Mouse (Mus musculus) cerebellum, adult 8-10 months (tissue): ENCODE results near the gene Acpp.
A peak's percentile ranks its signal among the peaks of the same experiment; 100 is the strongest.
"Not testable (repeated sequence)": the region's sequence is repeated elsewhere in the genome, so short reads cannot be mapped to it uniquely, and the experiment has no call there.

Experiments
- DNase-seq: peaks from one replicate; pipeline ENCODE4 v3.0.0; 2022

Gene Acpp

DNA sequence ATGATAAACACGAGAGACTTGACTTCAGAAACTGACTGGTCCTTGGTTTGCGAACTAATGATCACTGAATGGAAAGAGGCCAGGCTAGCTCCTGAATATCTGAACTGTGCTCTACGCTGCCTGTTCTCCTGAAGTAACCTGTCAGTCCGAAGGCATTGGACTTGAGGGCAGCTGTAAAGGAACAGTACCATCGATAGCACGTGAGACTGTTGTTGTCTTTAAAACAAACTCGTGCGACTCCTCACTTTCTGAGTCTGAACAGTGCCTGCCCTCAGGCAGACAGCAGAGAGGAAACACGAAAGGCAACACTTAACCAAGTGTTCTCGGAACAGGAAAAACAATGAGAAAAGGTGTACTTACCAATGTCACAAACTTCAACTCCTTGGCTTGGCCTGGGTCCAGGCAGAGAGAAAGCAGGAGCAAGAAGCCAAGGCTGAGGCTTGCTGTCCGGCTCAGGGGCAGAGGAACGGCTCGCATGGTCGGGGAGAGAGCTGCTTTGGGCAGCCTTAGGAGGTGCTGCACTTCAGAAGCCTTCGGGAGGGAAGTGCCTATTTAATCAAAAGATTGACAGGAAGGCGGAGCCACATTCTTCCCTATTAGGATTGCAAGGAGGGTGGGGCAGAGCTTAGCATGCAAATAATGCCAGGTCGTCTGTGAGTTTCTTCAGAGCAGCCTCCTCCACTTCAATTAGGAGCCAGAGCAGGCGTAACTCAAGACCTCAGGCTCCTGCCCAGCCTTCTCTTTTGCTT, at the start of gene Acpp:
Acpp (minus strand) TSS at position 566 of the 749 bp plus-strand sequence.
- DNase-seq: no peak

DNA sequence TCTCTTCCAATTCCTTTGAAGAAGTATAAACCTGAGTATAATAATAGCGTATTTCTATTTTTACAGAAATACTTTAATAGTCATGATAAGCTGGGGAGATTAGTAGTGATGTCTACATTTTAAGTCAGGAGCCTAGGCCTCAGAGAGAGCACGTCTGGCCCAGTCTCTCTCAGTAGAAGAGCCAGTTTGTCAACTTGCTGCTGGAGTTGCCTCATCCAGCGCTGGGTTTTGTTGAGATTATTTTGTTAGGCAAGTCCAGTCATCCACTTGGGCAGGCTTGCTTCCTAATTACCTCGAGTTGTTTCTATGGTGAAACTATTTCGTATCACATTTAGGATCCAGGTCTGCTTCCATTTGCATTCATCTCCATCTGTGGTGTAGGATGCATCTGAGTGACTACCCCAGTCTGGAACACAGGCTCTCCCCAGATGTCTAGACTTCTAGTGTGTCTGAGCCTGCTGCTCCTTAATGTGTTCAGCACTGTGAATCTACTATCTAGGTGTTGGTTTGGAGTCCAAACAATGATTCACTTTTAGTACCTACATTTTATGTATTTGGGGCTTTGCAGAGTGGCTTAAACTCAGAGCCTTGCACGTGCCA, 45.1 kb upstream of the Acpp start:
- DNase-seq: no peak

DNA sequence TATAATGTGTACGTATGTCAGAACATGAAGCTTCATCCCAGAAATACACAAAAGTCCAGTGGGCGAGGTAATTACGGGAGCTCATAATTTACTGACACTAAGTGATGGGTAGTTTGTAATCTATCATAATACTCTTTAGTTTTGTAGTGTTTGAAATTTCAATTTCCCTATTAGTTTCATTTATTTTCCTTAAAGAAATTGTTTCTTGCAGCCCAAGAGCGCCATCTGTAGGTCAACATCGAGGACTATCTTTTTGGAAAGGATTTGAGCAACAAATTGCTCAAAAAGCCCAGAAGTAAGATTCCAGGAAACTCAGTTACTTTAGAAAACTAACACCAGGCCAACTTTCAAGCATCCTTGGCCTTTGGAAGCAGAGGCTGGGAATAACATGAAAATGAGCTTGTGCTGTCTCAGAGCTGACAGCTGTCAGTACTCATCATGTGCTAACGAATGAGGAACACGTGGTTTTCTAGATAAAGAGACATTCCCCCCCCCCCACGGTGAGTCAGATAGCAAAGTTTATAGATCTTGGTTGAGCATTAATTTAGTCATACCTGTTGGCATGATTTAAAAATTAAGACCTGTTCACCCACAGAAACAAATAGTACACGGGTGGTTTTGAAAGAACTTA, 42.1 kb upstream of the Acpp start:
- DNase-seq: peak; percentile 2

DNA sequence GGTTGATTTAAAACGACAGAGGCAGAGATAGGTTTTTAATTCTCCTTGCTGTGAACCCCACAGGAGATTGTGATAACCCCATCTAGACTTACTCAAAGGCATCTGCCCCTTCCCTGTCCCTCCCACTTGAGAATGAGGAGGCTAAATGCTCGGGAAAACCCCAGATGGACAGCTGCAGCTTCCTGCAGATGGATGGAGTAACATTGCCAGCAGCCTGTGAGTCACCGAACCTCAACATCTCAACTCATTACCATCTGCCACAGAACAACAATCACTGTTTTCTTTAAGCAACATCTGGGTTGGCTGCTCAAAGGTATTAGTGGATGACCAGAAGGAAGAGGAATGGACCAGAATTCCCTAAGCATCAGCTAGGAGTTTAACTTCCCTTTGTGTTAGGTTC, 38.0 kb upstream of the Acpp start:
- DNase-seq: no peak

DNA sequence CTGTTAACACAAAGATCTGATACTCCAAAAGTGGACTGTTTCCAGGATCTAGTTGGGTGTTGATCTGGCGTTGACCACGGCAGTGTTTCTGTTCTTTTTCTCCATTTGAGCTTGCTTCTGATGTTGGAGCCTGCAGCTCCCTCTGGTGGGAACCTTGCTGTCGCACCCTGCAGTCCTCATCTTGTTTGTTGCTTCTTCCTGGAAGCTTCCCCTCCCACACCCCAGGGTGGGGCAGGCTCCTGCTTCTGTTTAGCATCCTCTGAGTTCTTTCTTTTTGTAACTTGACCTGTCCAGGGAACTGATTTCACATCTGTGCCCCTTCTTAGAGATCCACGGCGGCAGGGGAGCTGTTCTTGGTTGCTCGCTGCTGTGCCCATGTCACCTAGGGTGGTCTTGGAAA, 35.7 kb upstream of the Acpp start:
- DNase-seq: peak; percentile 1

DNA sequence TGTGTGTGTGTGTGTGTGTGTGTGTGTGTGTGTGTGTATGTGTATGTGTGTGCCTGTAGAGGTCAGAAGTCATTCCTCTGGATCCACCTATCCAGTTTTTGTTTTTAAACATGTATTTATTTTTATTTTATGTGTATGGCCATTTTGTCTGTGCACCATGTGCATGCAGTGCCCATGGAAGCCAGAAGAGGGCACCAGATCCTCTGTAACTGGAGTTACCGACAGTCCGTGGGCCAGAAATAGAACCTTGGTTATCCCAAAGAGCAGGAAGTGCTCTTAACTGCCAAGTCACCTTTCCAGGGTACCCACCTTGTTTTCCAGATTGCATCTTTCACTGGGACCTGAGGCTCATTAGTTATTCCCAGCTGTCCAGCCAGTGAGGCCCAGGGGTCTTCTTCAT, 29.4 kb upstream of the Acpp start:
- no peak for DNase-seq

DNA sequence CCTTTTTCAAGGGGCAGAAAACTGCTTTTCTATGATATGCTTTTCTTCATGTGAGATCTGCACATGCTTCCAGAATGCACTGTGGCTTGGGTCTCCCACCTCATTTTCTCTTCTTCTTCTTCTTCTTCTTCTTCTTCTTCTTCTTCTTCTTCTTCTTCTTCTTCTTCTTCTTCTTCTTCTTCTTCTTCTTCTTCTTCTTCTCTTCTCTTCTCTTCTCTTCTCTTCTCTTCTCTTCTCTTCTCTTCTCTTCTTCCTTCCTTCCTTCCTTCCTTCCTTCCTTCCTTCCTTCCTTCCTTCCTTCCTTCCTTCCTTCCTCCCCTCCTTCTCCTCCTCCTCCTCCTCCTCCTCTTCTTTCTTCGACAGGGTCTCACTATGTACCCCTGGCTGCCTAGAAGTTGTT, 24.4 kb upstream of the Acpp start:
- DNase-seq: not testable (repeated sequence)

DNA sequence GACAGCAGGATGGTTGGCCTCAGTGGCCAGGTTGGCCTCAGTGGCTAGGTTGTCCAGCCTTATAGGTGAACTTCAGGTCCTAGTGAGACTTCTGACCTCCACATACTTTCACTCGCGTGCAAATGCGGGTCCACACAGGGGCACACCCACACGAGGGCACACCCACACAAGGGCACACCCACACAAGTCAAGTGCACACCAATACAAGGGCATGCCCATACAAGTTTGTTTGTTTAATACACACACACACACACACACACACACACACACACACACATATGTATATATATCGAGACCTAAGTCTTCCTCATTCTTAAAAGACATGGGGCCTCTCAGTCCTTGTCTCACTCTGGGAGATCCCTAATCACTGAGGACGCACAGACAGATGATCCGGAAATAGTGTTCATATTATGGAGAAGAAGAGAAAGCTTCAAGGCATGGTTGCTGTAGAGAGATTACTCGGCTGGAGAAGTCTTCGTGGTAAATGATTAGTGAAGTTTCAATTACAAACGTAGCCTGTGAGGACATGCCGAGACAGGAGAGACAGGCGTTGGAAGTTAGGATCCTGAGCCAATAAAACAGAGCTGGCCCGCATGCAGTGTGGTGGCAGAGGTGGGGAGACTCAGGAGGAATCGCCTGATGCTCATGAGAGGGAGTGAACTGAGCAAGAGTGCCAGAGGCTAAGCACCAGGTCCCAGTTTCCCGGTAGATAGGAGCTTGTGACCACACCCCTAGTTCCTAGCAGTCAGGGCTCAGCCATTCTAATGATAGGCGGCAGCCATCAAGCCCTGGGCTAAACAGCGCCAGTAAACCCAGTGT, 23.7 kb upstream of the Acpp start:
- DNase-seq: no peak

DNA sequence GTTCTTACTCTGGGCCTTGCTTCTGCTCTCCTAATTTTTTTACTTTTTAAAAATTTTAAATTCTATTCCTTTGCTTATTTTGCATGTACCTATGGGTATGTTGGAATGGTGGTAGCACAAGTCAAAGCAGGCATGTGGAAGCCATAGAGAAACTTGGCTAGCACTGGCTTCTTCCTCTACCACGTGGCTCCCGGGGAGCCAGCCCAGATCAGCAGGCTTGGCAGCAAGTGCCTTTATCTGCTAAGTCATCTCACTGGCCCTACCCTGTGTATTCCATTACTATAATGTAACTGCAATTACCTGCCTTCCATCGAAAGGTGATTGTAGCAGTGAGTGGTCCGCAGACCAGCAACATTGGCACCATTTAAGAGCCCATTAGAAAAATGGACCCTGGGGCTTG, 22.8 kb upstream of the Acpp start:
- DNase-seq: no peak

DNA sequence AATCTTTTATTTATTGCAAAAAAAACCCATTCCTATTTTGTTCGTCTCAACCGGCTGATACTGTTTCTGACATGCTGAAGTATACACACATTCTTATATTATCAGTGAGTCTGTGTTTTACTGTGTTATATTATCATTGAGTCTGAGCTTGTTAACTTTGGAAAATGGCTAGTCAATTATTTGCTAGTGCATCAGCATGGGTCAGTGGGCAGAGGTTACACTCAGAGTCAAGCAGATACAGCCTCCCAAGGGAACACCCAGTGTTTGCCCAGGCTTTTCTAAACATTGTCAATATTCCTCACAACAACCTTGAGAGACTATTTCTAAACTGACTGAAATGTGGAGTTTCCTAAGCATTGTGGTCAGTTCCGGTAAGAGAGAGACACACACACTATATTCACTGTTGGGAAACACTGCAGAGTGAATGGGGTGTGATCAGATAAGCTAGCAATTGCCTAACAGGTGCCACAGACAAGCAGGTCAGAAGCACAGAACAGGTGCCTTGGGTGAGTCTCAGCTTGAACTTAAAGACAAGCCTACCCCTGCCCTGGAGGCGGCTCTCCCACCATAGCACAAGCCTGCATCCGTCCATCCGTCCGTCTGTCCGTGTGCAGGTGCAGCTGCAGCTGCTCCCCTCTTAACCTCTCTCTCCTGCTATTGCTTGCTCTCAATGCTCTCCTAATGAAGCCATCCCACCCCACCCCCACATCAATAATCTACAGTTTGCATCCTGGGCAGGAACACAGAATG, 18.1 kb upstream of the Acpp start:
- DNase-seq: no peak

DNA sequence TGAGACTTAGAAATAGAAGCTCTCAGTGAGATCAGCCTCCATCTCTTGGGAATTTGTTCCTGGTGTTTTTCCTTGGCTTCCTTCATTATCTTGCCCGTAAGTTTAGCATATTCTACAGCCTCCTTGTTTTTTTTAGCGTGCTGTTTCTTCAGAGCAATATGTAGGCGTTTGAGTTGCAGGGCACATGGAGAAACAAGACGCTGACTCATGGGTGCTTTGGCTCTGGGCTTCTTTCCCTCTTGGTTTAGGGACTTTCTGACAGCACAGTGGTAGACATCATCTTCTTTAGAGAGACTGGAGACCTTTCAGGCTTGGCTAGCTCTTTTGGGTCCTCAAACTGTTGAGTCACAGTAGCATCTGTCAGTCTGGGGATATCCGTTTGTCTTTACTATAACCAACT, 6.6 kb upstream of the Acpp start:
- no peak for DNase-seq

DNA sequence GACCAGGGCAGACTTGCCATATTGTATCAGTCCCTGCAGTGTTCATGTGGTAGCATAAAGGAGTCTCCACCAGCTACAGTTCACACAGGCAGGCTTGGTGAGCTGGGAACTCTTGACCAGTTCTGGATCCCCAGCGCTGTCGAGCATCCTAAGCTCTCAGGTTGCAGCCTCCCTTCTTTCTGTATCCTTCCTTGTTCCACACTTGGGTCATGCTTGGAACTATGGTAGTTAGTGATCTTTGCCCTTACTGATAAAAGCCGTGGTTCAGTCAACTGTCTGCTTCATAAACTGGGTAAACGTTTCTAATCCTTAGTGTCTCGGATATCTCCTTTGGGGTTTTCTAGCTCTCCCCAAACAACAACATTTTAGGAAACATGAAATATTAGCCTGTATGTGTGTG, 1.9 kb upstream of the Acpp start:
- DNase-seq: no peak

DNA sequence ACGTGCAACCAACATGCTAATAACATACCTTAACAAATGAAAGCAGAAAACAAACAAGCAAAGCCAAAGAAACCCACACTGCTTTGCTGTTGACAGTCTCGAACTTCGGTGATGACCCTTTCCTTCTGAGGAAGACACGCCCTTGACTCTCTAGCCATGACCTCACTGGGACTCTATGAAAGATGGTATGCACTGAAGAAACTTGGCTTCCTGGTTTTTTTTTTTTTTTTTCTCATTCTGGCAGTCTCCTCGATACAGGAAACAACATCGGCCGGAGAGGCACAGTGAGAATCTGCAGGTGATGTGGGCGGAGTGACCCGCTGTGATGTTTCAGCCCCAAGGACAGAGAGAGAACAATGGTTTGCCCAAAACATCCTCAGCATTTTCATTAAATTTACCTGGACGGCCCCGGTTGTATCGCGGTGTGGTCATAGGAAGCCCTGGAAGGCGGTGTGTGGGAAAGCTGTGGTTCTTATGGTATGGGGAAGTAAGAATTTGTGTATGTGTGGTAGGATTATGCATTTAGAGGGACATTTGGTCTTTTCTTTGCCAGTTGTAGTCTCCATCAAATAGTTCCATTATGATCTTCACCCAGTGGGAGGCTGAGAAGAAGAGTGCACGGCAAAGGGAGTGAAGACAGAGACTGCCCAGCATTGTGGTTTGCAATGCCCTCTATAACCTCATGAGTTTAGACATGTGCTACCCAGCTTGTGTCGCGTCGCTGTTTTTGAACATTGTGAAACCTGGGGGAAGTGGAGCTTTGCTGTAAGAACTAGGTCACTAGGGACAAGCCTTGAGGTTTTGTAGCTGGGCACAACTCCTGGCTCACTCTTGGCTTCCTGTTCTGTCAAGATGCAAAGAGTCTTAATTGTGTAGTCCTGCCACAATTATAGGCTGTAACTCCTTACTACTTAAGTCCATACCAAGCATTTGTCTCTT, 1.2 kb upstream of the Acpp start:
- no peak for DNase-seq

DNA sequence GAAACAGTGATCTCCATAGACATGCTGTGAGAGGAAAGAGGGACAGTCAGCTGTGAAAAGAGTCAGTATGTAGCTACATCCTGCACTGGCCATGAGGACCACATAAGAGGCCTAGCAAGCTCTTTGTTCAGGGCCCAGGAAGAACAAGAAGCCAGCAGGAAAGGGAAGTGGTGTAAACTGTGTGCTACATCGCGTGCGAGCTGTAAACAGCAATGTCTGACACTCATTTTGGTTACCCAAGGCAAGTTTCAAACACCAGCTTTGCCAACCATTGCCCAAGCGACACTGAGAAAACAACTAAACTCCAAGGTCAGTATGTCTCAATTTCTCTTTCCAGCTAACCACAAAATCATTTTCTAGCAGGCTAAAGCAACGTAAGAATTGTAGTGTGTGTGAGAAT, 6.2 kb downstream of the Acpp start:
- no peak for DNase-seq

DNA sequence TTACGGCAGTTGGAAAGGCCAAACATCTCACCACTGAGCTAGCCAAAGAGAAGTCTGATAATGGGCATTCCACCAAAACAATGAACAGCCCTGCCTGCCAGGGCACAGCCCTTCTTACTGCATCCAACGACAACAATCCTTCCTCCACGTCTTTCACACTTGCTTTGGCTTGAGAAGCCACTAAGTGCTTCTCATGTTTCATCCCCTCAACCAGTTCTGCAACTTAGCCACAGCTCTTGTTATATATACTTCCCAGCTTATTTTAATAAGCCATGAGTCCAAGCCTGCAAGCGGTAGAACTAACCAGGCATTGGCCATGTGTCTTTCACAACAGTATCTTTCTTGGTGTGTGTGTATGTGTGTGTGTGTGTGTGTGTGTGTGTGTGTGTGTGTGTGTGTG, 8.9 kb downstream of the Acpp start:
- no peak for DNase-seq

DNA sequence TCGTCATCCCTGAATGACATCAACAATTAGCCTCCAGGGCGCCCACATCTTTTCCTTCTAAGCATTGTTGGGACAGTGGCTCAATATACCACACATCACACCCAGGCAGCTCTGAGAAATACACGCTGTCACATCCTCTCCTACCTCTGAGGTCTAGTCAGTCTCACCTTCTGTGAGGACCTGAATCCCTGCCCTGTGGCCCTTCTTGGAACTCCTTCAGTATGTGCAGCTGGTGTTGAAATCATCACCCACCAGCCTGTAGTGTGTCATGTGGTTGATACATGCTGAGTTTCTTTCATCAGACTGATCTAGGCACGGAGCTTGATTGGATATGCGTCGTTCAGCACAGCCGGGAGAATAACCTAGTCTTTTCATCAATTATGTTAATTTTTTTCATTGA, 16.0 kb downstream of the Acpp start:
- DNase-seq: no peak

DNA sequence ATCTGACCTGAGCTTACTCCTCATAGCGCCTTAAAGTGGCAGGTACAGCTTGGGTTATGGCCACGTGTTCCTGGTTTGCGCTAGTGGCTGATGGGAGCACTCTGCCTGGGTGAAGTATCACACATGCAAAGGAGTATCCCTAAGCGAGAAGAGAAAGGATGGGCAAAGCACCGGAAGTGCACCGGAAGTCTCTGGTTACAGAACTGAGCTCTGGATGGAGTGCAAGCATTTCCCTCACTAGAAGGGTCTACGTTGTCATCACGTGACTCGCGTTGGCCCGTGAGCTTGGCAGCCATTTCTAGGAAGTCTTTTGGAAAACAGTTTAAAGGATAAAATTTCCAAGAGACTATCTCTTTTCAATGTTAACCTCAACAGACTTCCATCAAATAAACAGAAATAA, 21.2 kb downstream of the Acpp start:
- no peak for DNase-seq

DNA sequence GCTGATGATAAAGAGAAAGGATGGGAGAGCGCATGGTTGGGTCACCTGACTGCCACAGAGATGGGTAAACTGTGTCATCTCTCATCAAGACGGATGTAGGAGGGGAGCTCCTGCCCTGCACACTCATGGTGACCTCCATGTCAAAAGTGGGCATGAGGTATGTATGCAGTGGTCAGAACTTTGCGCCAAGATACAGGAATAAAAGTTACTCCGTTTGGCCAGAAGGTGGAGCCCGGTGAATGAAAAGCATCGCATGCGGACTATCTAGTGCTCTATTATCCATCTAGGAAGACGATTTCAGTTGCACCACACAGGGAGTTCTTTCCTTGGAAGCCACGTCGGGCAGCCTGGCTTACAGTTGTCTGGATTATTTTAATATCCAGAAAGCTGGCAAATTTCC, 22.0 kb downstream of the Acpp start:
- peak; percentile 2 for DNase-seq

DNA sequence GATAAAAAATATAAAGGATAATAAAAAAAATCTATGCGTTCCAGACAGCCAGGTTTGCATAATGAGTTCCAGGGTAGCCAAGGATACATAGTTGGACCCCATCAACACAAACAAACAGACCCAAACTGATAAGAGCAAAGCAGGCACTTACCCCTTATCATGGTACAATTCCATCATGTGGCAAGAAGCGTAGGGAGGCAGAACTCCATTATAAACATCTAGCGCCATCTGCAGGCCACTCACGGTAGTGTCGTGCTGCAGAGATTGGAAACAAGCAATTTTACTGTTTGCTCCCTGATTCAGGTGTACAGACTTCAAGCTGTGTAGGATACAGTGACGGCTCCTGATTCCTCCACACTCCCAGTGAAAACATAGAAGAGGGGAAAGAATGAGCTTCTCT, 30.8 kb downstream of the Acpp start:
- peak; percentile 49 for DNase-seq

DNA sequence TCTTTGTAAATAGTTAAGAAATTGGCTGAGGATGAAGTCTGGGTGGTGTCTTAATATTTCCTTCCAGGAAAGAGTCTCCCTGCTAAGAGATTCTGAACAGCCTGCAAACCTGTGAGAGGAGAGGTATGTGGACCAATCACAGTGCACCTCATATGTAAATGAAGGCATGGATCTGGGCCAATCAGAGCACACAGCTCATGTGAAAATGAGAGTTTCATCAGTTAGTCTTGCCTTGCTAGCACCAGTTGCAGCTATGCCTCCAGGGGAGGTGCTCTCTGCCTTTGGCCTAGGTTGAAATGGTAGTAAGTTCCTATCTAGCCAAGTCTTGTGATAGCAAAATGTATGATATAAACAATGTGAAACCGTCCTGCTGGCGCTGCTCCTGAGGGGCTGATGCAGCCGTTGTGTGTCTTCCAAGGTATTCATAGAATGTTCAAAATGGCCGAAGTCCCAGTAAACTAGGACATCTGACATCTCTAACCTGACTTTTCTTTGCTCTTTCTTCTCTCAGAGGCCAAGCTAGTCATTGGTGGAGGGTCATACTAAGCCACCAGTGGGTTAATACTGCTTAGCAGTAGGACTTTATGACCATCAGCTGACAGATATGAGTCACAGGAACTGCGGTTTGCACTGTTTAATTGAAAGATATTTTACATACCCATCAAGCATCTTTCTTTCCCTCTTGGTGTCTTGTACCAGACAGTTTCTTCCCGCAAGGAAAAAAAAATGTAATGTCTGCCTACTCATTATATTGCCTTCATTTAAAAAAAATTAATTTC, 32.0 kb downstream of the Acpp start:
- no peak for DNase-seq

DNA sequence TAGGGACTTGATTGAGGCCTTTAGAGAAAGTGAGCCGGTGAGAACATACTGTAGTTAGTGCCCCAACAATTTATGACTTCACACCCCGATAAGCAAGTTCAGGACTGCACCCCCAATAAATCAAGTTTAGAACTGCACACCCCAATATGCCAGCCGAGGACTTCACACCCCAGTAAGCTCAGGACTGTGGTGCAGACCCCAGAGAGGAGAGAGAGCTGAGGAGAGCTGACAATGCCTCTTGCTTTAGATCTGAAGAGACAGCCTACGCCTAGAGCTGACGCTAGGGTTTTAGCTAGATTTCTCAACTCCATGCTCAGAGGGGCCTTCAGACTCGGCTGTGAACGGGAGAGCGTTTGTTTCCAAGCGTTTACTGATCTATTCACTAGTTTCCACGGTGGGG, 32.7 kb downstream of the Acpp start:
- no peak for DNase-seq
